Mouse (Mus musculus) inflammation-experienced regulatory T-cells (primary cell): ENCODE measurements around the gene Rab6b. TPM values are rescaled to one million over a fixed set of nuclear protein-coding genes. Genes with fewer than 3 reads are reported as not detected.

Experiments used
- polyA plus RNA-seq, 2 experiments: library from polyadenylated mRNA; unstranded; fragments of 100-300 nt; shearing (Covaris generic); gene quantifications; one replicate each; pipeline ENCODE4 v1.2.1; 2017

Gene Rab6b
- polyA plus RNA-seq: 10 to 100 TPM; 18.9 to 37.1 TPM

GRCm38 (mm10) chr9:103111621-103112470 is at the start of gene Rab6b:
TSS of gene Rab6b (plus strand) at chr9:103111787.

GRCm38 (mm10) chr9:103201561-103202260 is 90.1 kb downstream of the Rab6b start, which contains the start of gene Srprb:
TSS of gene Srprb (minus strand) at chr9:103202137.

GRCm38 (mm10) chr9:103230151-103230951 is 118.8 kb downstream of the Rab6b start, which contains the start of the genes Gm20425 and Trf:
TSS of gene Gm20425 (minus strand) at chr9:103230307.
TSS of gene Trf (minus strand) at chr9:103230444.

Other genes with a start within 250 kb of the Rab6b start
- 1 to 10 TPM in 1 of 2 experiments, under 1 TPM in 1; 0.92 to 2.5 TPM for gene Slco2a1, start 123.1 kb upstream of the Rab6b start, polyA plus RNA-seq
- 10 to 100 TPM; 41.5 to 42.3 TPM for gene Srprb, start 90.3 kb downstream of the Rab6b start, polyA plus RNA-seq
- gene Gm20425, start 118.5 kb downstream of the Rab6b start, polyA plus RNA-seq: 1 to 10 TPM; 1.5 to 3.8 TPM
- 10 to 100 TPM in 1 of 2 experiments, 1 to 10 TPM in 1; 5.3 to 16.7 TPM for gene Trf, start 118.7 kb downstream of the Rab6b start, polyA plus RNA-seq
- gene 1300017J02Rik, start 193.3 kb downstream of the Rab6b start, polyA plus RNA-seq: 1 to 10 TPM; 1.2 to 4.7 TPM
- gene Topbp1, start 193.4 kb downstream of the Rab6b start, polyA plus RNA-seq: 10 to 100 TPM; 54.5 to 73.5 TPM